Mouse (Mus musculus): Measurements from ENCODE around the gene Prpsap1. TPM values are rescaled to one million over a fixed set of nuclear protein-coding genes. Genes with fewer than 3 reads are reported as not detected.
A peak's percentile ranks its signal among the peaks of the same experiment; 100 is the strongest.

Gene Prpsap1
- polyA plus RNA-seq, 1 experiment = 129 TPM

GRCm38 (mm10) chr11:116533341-116534153 is 39.5 kb upstream of the Prpsap1 start:
- H3K4me3 ChIP-seq (replicated peaks; ENCODE audit: insufficient read depth, low read depth, low read length) = peak overlapping the region; percentile 46
- TF ChIP-seq POLR2A (IDR thresholded peaks at IDR 0.05; ENCODE audit: borderline replicate concordance, insufficient read depth, low read length) (no peak), CTCF (IDR thresholded peaks at IDR 0.05; ENCODE audit: borderline replicate concordance, insufficient read depth, low read depth, low read length) (no peak)
- no peak overlapping the region for H3K27ac ChIP-seq (ENCODE audit: insufficient read depth, low read length)
- peaks cover 4% of the 10 kb centered on the region; the same call in 1 of the 2 replicates for H3K4me1 ChIP-seq (ENCODE audit: control insufficient read depth, insufficient read depth, low read length)
- DNase-seq = no peak
- H3K27me3 ChIP-seq (ENCODE audit: control insufficient read depth, insufficient read depth, low read length) = peaks cover 4% of the 10 kb centered on the region; the same call in 1 of the 2 replicates
- WGBS = 1% methylated on average over 63 of the region's 63 CpGs

- Histone ChIP-seq H3K4me3 (replicated peaks; ENCODE audit: insufficient read depth, low read depth, low read length) (peak overlapping the region; percentile 46), H3K27ac (ENCODE audit: insufficient read depth, low read length) (no peak overlapping the region), H3K27me3 (ENCODE audit: control insufficient read depth, insufficient read depth, low read length) (peaks cover 4% of the 10 kb centered on the region; the same call in 1 of the 2 replicates), H3K4me1 (ENCODE audit: control insufficient read depth, insufficient read depth, low read length) (peaks cover 4% of the 10 kb centered on the region; the same call in 1 of the 2 replicates)
- DNase-seq = peak; percentile 44 to 54
- WGBS = under 1% methylated on average over 50 of the region's 50 CpGs
- TF ChIP-seq CTCF (IDR thresholded peaks at IDR 0.05; ENCODE audit: borderline replicate concordance, insufficient read depth, low read depth, low read length) (no peak), POLR2A (IDR thresholded peaks at IDR 0.05; ENCODE audit: borderline replicate concordance, insufficient read depth, low read length) (no peak)
Measured at GRCm38 (mm10) chr11:116532810-116533338, 38.9 kb upstream of the Prpsap1 start.

- Histone ChIP-seq H3K4me3 (replicated peaks; ENCODE audit: insufficient read depth, low read depth, low read length) (peak overlapping the region; percentile 46), H3K27ac (ENCODE audit: insufficient read depth, low read length) (no peak overlapping the region), H3K27me3 (ENCODE audit: control insufficient read depth, insufficient read depth, low read length) (peaks cover 4% of the 10 kb centered on the region; the same call in 1 of the 2 replicates), H3K4me1 (ENCODE audit: control insufficient read depth, insufficient read depth, low read length) (peaks cover 4% of the 10 kb centered on the region; the same call in 1 of the 2 replicates)
- WGBS = under 1% methylated on average over 30 of the region's 30 CpGs
- DNase-seq = no peak
- TF ChIP-seq POLR2A (IDR thresholded peaks at IDR 0.05; ENCODE audit: borderline replicate concordance, insufficient read depth, low read length) (no peak), CTCF (IDR thresholded peaks at IDR 0.05; ENCODE audit: borderline replicate concordance, insufficient read depth, low read depth, low read length) (no peak)
Measured at GRCm38 (mm10) chr11:116532262-116532809, 38.3 kb upstream of the Prpsap1 start.

GRCm38 (mm10) chr11:116531371-116532191 is 37.6 kb upstream of the Prpsap1 start:
- Histone ChIP-seq H3K27ac (ENCODE audit: insufficient read depth, low read length) (no peak overlapping the region), H3K27me3 (ENCODE audit: control insufficient read depth, insufficient read depth, low read length) (peaks cover 4% of the 10 kb centered on the region; the same call in 1 of the 2 replicates)

GRCm38 (mm10) chr11:116530187-116531147 is 36.5 kb upstream of the Prpsap1 start, which contains the start of gene Sphk1:
Gene Sphk1 (plus strand): TSS chr11:116530925.
- Histone ChIP-seq H3K27ac (ENCODE audit: insufficient read depth, low read length) (no peak within 1 kb of the TSS), H3K27me3 (ENCODE audit: control insufficient read depth, insufficient read depth, low read length) (peaks cover 4% of the 10 kb centered on the region; the same call in 1 of the 2 replicates), H3K4me3 (replicated peaks; ENCODE audit: insufficient read depth, low read depth, low read length) (peak within 1 kb of the TSS; percentile 11), H3K4me1 (ENCODE audit: control insufficient read depth, insufficient read depth, low read length) (peaks cover 4% of the 10 kb centered on the region; the same call in 1 of the 2 replicates)
- TF ChIP-seq POLR2A (IDR thresholded peaks at IDR 0.05; ENCODE audit: borderline replicate concordance, insufficient read depth, low read length) (no peak), CTCF (IDR thresholded peaks at IDR 0.05; ENCODE audit: borderline replicate concordance, insufficient read depth, low read depth, low read length) (no peak)
- 73% methylated on average over 11 of the region's 11 CpGs for WGBS
- DNase-seq = no peak

More at GRCm38 (mm10) chr11:116531371-116532191, 37.6 kb upstream of the Prpsap1 start:
- H3K4me1 ChIP-seq (ENCODE audit: control insufficient read depth, insufficient read depth, low read length) = peaks cover 4% of the 10 kb centered on the region; the same call in 1 of the 2 replicates
- TF ChIP-seq POLR2A (IDR thresholded peaks at IDR 0.05; ENCODE audit: borderline replicate concordance, insufficient read depth, low read length) (no peak), CTCF (IDR thresholded peaks at IDR 0.05; ENCODE audit: borderline replicate concordance, insufficient read depth, low read depth, low read length) (no peak)
- 1% methylated on average over 48 of the region's 48 CpGs for WGBS
- H3K4me3 ChIP-seq (replicated peaks; ENCODE audit: insufficient read depth, low read depth, low read length) = peak overlapping the region; percentile 11
- DNase-seq = peak in 1 of 2 experiments; percentile 35

GRCm38 (mm10) chr11:116528636-116529320 is 34.8 kb upstream of the Prpsap1 start:
- no peak overlapping the region for H3K27ac ChIP-seq (ENCODE audit: insufficient read depth, low read length)
- no peak for DNase-seq
- 85% methylated on average over 8 of the region's 8 CpGs for WGBS
- peaks cover 4% of the 10 kb centered on the region; the same call in 1 of the 2 replicates for H3K27me3 ChIP-seq (ENCODE audit: control insufficient read depth, insufficient read depth, low read length)
- no peak overlapping the region for H3K4me3 ChIP-seq (replicated peaks; ENCODE audit: insufficient read depth, low read depth, low read length)
- TF ChIP-seq CTCF (IDR thresholded peaks at IDR 0.05; ENCODE audit: borderline replicate concordance, insufficient read depth, low read depth, low read length) = no peak
- TF ChIP-seq POLR2A (IDR thresholded peaks at IDR 0.05; ENCODE audit: borderline replicate concordance, insufficient read depth, low read length) = no peak
- H3K4me1 ChIP-seq (ENCODE audit: control insufficient read depth, insufficient read depth, low read length) = peaks cover 7% of the 10 kb centered on the region
